Mouse (Mus musculus): Measurements from ENCODE around the gene Noc2l. TPM values are rescaled to one million over a fixed set of nuclear protein-coding genes. Genes with fewer than 3 reads are reported as not detected.
A peak's percentile ranks its signal among the peaks of the same experiment; 100 is the strongest.

Noc2l gene
- polyA plus RNA-seq, 1 experiment from 2014 or later, result 47.8 TPM

DNA sequence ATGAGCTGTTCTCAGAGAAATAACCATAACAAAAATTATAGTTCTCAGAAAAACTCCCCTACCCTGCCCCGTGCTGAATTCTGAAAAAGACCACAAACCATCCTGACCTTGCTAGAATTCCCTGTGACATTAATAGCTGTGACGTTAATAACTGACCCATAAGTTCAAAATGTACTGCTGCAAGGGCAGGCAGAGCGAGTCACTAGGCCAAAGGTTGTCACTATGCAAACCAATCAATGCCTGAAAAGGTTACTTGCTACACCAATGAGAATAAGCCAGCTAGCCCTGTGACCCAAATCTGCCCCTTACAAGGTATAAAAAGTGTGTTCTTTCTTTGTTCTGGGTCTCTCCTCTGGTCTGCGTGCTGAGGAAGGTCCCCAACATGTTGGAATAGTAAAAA lies 26.9 kb upstream of the Noc2l start:
- Histone ChIP-seq H3K4me1 (ENCODE audit: control insufficient read depth, insufficient read depth, low read length) (0 out of 2 replicates have a peak, but pooled peaks cover 3% of the 10 kb centered on the region), H3K4me3 (ENCODE audit: low read depth, low read length) (no peak overlapping the region), H3K27ac (ENCODE audit: low read depth, low read length) (no peak overlapping the region), H3K9me3 (replicated peaks; ENCODE audit: control insufficient read depth, low read length) (no peaks in the 10 kb centered on the region), H3K36me3 (ENCODE audit: control insufficient read depth, insufficient read depth, low read length) (no peaks in the 10 kb centered on the region), H3K27me3 (ENCODE audit: control insufficient read depth, insufficient read depth, low read length) (peaks cover 9% of the 10 kb centered on the region; the same call in 1 of the 2 replicates), H3K9ac (ENCODE audit: low read depth, low read length) (no peak overlapping the region), H3K4me2 (no peak overlapping the region)
- WGBS (ENCODE audit: insufficient replicate concordance), result 88% methylated on average over 4 of the region's 4 CpGs
- ATAC-seq (replicated peaks; ENCODE audit: insufficient number of reproducible peaks, low FRiP score, low TSS enrichment), result no peak

DNA sequence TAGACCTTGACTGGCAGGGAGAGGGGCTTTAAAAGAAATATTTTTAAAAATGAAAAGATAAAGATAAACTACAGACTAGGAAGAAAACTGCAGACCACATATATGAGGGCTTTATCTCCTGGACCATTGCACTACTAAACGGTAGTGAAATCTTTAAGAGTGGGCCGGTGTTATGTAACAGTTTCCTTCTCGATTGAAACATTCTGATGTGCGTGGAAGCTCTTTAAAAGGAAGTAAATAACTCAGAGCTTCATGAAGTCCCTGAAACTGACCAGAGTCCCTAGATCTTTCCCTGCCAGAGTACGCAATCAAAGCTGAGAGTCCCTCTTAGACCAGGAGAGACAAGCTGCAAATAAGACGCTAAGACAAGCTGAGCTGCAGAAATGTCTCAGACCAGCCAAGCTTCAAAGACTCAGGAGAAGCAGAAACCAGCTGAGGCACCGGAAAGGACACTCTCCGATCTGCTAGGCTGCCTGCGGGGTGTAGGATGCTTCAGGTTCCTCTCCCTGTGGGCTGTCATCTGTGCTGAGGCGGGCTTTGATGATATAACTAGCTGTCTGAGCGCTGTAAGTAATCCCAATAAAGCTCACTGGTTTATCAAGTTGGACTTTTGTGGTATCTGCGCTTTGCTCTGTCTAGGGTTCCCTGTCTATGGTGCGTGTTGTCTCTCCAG lies 25.7 kb upstream of the Noc2l start:
- Histone ChIP-seq H3K9ac (ENCODE audit: low read depth, low read length) (no peak overlapping the region), H3K4me2 (no peak overlapping the region), H3K27ac (ENCODE audit: low read depth, low read length) (no peak overlapping the region), H3K27me3 (ENCODE audit: control insufficient read depth, insufficient read depth, low read length) (no peaks in the 10 kb centered on the region; the same call in 1 of the 2 replicates), H3K9me3 (replicated peaks; ENCODE audit: control insufficient read depth, low read length) (no peaks in the 10 kb centered on the region), H3K36me3 (ENCODE audit: control insufficient read depth, insufficient read depth, low read length) (no peaks in the 10 kb centered on the region), H3K4me3 (ENCODE audit: low read depth, low read length) (no peak overlapping the region), H3K4me1 (ENCODE audit: control insufficient read depth, insufficient read depth, low read length) (no peaks in the 10 kb centered on the region)
- WGBS (ENCODE audit: insufficient replicate concordance), result 62% methylated on average over 13 of the region's 13 CpGs
- no peak for ATAC-seq (replicated peaks; ENCODE audit: insufficient number of reproducible peaks, low FRiP score, low TSS enrichment)

DNA sequence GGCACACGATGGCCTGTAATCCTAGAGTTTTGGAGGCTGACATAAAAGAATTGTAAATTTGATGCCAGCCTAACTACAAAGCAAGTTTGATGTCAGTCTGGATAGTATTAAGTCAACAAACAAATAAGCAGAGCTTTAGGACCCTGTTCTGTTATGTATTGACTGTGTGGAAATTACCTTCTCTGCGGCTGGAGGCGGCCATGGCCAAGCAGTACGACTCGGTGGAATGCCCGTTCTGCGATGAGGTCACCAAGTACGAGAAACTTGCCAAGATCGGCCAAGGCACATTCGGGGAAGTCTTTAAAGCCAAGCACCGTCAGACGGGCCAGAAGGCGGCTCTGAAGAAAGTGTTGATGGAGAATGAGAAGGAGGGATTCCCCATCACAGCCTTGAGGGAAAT lies 22.7 kb upstream of the Noc2l start:
- 88% methylated on average over 13 of the region's 13 CpGs for WGBS (ENCODE audit: insufficient replicate concordance)
- Histone ChIP-seq H3K4me1 (ENCODE audit: control insufficient read depth, insufficient read depth, low read length) (peaks cover 7% of the 10 kb centered on the region), H3K4me3 (ENCODE audit: low read depth, low read length) (no peak overlapping the region), H3K4me2 (no peak overlapping the region), H3K27me3 (ENCODE audit: control insufficient read depth, insufficient read depth, low read length) (no peaks in the 10 kb centered on the region), H3K36me3 (ENCODE audit: control insufficient read depth, insufficient read depth, low read length) (no peaks in the 10 kb centered on the region), H3K9ac (ENCODE audit: low read depth, low read length) (no peak overlapping the region), H3K27ac (ENCODE audit: low read depth, low read length) (no peak overlapping the region), H3K9me3 (replicated peaks; ENCODE audit: control insufficient read depth, low read length) (no peaks in the 10 kb centered on the region)
- no peak for ATAC-seq (replicated peaks; ENCODE audit: insufficient number of reproducible peaks, low FRiP score, low TSS enrichment)

DNA sequence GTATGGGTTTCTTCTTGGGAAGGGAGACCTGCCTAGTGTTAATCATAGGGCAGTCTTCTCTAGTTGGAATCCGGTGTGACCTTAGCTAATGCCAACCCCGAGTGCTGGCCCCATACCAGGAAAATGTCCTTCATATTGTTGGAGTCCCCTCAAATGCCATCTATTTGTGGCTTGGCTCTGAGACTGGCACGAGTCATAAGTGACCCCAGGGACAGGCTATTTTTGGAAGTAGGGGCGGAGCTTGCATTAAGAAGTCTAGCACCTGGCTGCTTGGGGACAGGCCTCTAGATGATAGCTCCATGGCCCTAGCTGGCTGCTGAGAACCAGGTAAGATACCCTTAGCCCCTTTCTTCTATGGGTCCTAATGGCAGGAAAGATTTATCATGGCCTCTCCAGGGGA lies 20.2 kb upstream of the Noc2l start, which contains the start of gene Perm1:
Perm1 (plus strand) TSS at position 220 of the 400 bp plus-strand sequence.
- H3K4me3 ChIP-seq (ENCODE audit: low read depth, low read length), result no peak within 1 kb of the TSS

DNA sequence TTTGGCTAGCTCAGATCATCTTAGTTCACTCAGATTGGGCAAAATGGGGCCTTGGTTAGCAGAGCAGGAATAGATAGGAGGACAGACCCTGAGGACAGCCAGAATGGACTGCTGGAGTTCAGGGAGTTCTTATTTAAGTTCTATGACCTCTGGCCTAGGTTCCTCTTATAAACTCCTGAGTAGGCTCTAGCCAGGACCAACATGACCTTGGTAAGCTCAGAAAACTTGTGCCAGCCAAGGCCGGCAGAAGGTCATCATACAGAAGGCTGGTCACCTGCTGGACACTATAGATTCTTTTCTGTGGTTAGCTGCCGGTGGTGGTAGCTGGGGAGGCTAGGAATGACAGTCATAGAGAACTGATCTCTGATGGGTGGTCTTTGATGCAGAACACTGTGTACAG lies 19.6 kb upstream of the Noc2l start:
- Histone ChIP-seq H3K27ac (ENCODE audit: low read depth, low read length) (no peak overlapping the region), H3K36me3 (ENCODE audit: control insufficient read depth, insufficient read depth, low read length) (no peaks in the 10 kb centered on the region), H3K4me3 (ENCODE audit: low read depth, low read length) (no peak overlapping the region), H3K4me1 (ENCODE audit: control insufficient read depth, insufficient read depth, low read length) (peaks cover 7% of the 10 kb centered on the region), H3K9me3 (replicated peaks; ENCODE audit: control insufficient read depth, low read length) (no peaks in the 10 kb centered on the region), H3K4me2 (no peak overlapping the region), H3K9ac (ENCODE audit: low read depth, low read length) (no peak overlapping the region), H3K27me3 (ENCODE audit: control insufficient read depth, insufficient read depth, low read length) (no peaks in the 10 kb centered on the region)
- 85% methylated on average over 2 of the region's 2 CpGs for WGBS (ENCODE audit: insufficient replicate concordance)
- ATAC-seq (replicated peaks; ENCODE audit: insufficient number of reproducible peaks, low FRiP score, low TSS enrichment), result no peak

More for the DNA sequence above, 20.2 kb upstream of the Noc2l start, which contains the start of gene Perm1:
- H3K36me3 ChIP-seq (ENCODE audit: control insufficient read depth, insufficient read depth, low read length), result no peaks in the 10 kb centered on the region
- no peaks in the 10 kb centered on the region for H3K27me3 ChIP-seq (ENCODE audit: control insufficient read depth, insufficient read depth, low read length)
- 63% methylated on average over 4 of the region's 4 CpGs for WGBS (ENCODE audit: insufficient replicate concordance)
- no peaks in the 10 kb centered on the region for H3K9me3 ChIP-seq (replicated peaks; ENCODE audit: control insufficient read depth, low read length)
- no peak within 1 kb of the TSS for H3K4me2 ChIP-seq
- H3K27ac ChIP-seq (ENCODE audit: low read depth, low read length), result no peak within 1 kb of the TSS
- H3K4me1 ChIP-seq (ENCODE audit: control insufficient read depth, insufficient read depth, low read length), result peaks cover 7% of the 10 kb centered on the region
- H3K9ac ChIP-seq (ENCODE audit: low read depth, low read length), result no peak within 1 kb of the TSS
- ATAC-seq (replicated peaks; ENCODE audit: insufficient number of reproducible peaks, low FRiP score, low TSS enrichment), result no peak

DNA sequence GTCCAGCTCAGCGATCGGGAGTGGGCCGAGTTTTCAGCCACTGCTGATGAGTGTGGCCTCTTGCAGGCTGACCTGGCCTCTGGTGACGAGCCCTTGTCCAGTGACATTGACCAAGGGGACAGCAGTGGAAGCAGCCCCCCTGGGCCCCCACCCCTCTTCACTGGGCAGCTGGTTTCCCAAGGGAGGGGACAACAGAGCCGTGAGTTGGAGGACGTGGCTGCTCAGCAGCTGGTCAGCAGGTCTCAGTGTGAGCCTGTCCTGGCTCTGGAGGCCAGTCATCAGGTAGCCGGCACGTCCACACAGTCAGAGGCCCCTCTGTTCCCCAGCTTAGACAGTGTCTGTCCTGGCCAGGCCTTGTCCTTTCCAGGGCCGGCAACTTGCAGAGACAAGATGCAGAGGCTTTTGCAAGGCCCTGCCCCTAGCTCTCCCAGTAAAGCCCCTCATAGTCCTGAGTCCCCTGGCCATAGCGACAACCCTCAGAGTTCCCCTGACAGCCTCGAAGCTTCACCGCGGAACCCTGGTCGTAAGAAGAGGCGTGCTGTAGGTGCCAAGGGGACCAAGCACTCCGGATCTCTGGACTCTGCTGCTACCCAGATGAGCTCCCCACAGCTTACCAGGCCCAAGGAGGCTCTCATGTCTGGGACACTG lies 18.7 kb upstream of the Noc2l start:
- Histone ChIP-seq H3K36me3 (ENCODE audit: control insufficient read depth, insufficient read depth, low read length) (no peaks in the 10 kb centered on the region), H3K4me1 (ENCODE audit: control insufficient read depth, insufficient read depth, low read length) (peaks cover 7% of the 10 kb centered on the region), H3K9ac (ENCODE audit: low read depth, low read length) (peak overlapping the region; percentile 28; the same call in 1 of the 2 replicates), H3K27ac (ENCODE audit: low read depth, low read length) (no peak overlapping the region), H3K4me3 (ENCODE audit: low read depth, low read length) (no peak overlapping the region), H3K4me2 (no peak overlapping the region), H3K27me3 (ENCODE audit: control insufficient read depth, insufficient read depth, low read length) (no peaks in the 10 kb centered on the region), H3K9me3 (replicated peaks; ENCODE audit: control insufficient read depth, low read length) (no peaks in the 10 kb centered on the region)
- peak; percentile 52; the same call in 1 of the 2 replicates for ATAC-seq (replicated peaks; ENCODE audit: insufficient number of reproducible peaks, low FRiP score, low TSS enrichment)
- WGBS (ENCODE audit: insufficient replicate concordance), result 65% methylated on average over 16 of the region's 16 CpGs

DNA sequence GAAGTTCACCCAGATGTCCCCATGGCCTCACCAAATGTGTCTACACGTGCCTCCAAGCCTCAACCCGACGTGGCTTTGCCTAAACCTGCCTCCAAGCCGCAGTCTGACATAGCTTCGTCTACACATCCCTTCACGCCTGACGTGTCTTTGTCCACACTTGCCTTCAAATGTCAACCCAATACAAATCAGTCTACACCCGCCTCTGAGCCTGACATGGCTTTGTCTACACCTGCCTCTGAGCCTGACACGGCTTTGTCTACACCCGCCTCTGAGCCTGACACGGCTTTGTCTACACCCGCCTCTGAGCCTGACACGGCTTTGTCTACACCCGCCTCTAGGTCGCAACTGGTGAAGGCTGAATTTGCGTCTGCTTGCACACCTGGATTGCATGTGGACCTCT lies 18.0 kb upstream of the Noc2l start:
- Histone ChIP-seq H3K4me1 (ENCODE audit: control insufficient read depth, insufficient read depth, low read length) (peaks cover 7% of the 10 kb centered on the region), H3K36me3 (ENCODE audit: control insufficient read depth, insufficient read depth, low read length) (no peaks in the 10 kb centered on the region), H3K9ac (ENCODE audit: low read depth, low read length) (no peak overlapping the region), H3K9me3 (replicated peaks; ENCODE audit: control insufficient read depth, low read length) (no peaks in the 10 kb centered on the region), H3K4me2 (no peak overlapping the region), H3K27ac (ENCODE audit: low read depth, low read length) (no peak overlapping the region), H3K27me3 (ENCODE audit: control insufficient read depth, insufficient read depth, low read length) (no peaks in the 10 kb centered on the region), H3K4me3 (ENCODE audit: low read depth, low read length) (no peak overlapping the region)
- ATAC-seq (replicated peaks; ENCODE audit: insufficient number of reproducible peaks, low FRiP score, low TSS enrichment), result no peak
- 70% methylated on average over 16 of the region's 16 CpGs for WGBS (ENCODE audit: insufficient replicate concordance)

DNA sequence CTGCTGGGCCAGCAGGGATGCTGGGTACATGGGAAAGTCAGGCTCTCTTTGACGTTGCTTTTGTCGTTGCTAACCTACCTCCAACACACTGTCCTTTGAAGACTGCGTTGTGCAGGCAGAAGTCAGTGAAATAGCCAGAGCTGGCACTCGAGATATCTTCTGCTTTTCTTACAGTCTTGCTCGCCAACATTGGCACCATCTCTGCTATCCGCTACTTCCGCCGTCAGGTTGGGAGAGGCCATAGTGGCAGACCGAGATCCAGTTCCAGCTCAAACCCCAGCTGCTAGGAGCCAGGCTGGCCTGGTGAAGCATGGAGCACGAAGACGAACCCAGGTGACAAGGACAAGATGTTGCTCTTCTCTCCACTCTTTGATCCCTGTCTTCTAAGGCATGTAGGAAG lies 15.9 kb upstream of the Noc2l start:
- H3K9me3 ChIP-seq (replicated peaks; ENCODE audit: control insufficient read depth, low read length), result no peaks in the 10 kb centered on the region
- H3K4me1 ChIP-seq (ENCODE audit: control insufficient read depth, insufficient read depth, low read length), result peaks cover 7% of the 10 kb centered on the region
- H3K27me3 ChIP-seq (ENCODE audit: control insufficient read depth, insufficient read depth, low read length), result no peaks in the 10 kb centered on the region
- no peak overlapping the region for H3K27ac ChIP-seq (ENCODE audit: low read depth, low read length)
- ATAC-seq (replicated peaks; ENCODE audit: insufficient number of reproducible peaks, low FRiP score, low TSS enrichment), result no peak
- 77% methylated on average over 11 of the region's 11 CpGs for WGBS (ENCODE audit: insufficient replicate concordance)
- H3K36me3 ChIP-seq (ENCODE audit: control insufficient read depth, insufficient read depth, low read length), result no peaks in the 10 kb centered on the region
- H3K9ac ChIP-seq (ENCODE audit: low read depth, low read length), result no peak overlapping the region
- H3K4me3 ChIP-seq (ENCODE audit: low read depth, low read length), result no peak overlapping the region
- H3K4me2 ChIP-seq, result no peak overlapping the region

All from heart, embryonic 11.5 days (tissue).